Mouse (Mus musculus) mature B cell (primary cell): ENCODE results near the gene Mpdu1.
"Not testable (repeated sequence)": the region's sequence is repeated elsewhere in the genome, so short reads cannot be mapped to it uniquely, and the experiment has no call there.

Experiments
- in situ Hi-C: fragments of 300-500 bp; cut with MboI; formaldehyde crosslinking; loops from 2 replicates; pipeline ENCODE4 v1.14.3; 2019

Mpdu1 gene

GRCm38 (mm10) chr11:69662213-69662966 lies at the start of gene Mpdu1:
Gene Mpdu1 (minus strand): TSS chr11:69662642.
- in situ Hi-C loops = no loop called here

DNA sequence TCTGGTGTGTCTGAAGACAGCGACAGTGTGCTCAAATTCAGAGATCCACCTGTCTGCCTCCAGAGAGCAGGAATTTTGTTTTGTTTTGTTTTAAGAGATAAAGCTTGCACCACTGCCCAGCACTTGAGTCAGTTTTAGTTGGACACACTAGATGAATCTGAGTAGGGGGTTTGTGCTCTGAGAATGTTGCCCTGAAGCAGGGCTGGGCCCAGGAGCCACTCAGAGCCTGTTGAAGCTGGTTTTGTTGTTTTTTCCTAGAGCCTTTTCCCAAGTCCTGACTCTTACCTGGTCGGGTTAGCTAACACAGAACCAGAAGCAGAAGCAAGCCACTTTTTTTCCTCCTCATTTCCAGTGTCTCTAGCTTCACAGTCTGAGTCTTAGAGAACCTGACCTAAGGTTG lies 48.6 kb upstream of the Mpdu1 start:
- in situ Hi-C loops = no loop called here

- in situ Hi-C loops = no loop called here
Measured at GRCm38 (mm10) chr11:69710470-69710869, 48.0 kb upstream of the Mpdu1 start.

- in situ Hi-C loops = no loop called here
Measured at GRCm38 (mm10) chr11:69709554-69710446, 47.4 kb upstream of the Mpdu1 start.

DNA sequence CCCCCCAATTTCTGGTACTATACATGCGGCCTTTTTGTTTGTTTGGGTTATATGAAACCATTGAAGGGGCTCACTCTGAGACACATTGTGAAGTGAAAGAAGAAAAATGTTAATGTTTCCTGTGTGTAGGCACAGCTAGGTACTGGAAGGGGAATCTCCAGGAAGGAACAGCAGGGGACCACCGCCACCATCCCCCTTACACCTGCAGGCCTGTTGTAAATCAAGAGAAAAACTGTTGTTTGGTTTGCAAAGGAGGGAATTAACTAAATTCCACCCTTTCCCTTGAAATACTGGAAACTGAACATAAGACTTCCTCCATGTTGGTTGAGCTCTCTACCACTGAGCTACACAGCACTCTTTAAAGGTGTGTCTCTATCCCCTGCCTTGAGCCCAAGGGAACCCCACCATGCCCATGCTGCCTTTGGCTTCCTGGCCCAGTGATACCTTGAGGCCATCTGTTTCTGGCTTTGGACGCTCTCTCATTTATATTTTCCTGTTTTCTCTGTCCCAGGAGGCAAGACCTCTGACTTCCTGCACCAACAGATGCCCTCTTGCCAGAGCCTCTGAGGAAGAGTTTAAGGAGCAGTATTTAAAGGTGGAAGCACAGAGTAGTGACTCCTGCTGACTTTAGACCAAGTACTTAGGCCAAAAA lies 46.3 kb upstream of the Mpdu1 start:
- in situ Hi-C loops = no loop called here

- in situ Hi-C loops = no loop called here
Measured at GRCm38 (mm10) chr11:69707873-69708381, 45.5 kb upstream of the Mpdu1 start.

DNA sequence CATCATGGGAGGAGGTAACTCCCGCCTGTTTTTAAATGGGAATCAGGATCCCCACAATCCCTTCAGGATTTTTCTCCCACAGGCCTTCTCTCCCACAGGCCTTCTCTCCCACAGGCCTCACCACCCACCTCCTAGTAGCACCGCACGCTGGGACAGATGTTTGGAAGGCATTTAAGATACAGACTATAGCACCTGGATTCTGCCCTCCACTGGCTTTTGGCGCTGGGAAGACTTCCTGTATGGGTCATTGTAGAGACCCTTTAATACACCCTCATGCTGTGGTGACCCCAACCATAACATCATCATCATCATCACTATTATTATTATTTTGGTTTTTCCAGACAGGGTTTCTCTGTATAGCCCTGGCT lies 45.0 kb upstream of the Mpdu1 start:
- in situ Hi-C loops = no loop called here

DNA sequence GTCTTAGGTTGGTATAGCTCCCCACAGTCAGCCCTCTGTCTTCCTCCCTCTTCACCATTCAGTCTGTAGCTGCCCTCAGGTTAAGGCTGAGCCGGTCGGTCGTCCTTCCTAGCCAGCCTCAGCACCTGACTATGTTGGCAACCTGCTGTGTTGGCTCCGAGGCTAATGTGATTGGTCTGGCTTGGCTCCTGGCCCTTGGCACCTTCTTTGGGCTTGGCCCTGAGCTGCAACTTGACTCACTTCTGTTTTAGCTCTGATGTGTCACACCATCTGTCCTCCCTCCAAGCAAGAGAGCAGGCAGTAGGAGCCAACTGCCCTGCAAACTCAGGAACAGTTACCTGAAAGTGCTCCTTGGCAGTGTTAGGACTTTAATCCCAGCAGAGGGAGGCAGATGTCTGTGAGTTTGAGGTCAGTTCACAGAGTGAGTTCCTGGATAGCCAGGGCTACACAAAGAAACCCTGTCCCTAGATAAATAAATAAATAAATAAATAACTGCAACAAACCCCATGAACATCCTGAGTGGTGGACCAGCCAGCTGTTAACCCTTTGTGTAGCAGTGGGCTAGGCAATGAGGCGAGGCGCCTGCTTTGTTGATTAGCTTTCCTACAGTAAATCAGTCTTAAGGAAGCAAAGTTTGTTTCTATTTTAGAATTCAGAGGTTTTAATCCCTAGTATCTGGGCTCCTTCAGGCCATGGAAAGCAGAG lies 44.5 kb upstream of the Mpdu1 start:
- in situ Hi-C loops = no loop called here

DNA sequence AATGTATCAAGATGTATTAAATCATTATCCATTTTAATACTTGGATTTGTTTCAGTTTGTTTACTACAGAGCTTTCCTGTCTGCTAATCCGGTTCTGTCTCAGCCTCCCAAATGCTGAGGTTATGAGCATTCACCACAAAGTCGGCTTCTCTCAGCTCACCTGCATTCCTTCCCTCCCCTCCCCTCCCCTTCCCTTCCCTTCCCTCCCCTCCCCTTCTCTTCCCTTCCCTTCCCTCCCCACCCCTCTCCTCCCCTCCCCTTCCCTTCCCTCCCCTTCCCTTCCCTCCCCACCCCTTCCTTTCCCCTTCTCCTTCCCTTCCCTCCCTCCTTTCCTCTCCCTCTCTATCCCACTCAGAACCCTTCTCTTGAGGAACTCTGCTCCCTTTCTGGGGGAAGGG lies 42.2 kb upstream of the Mpdu1 start:
- in situ Hi-C loops = no loop called here

- in situ Hi-C loops = no loop called here
Measured at GRCm38 (mm10) chr11:69703814-69704612, 41.6 kb upstream of the Mpdu1 start.

DNA sequence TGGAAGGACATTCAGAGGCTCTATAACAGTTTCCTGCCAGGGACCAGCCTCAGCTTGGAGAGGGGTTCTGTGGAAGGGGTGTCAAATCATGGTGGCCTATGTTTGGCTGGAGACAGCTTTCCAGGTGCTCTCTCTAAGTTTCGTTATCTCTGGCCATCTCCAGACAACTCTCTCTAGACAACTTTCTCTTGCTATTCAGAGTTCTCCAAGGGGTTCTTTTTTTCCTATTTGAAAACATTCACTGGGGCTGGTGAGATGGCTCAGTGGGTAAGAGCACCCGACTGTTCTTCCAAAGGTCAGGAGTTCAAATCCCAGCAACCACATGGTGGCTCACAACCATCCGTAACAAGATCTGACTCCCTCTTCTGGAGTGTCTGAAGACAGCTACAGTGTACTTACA lies 40.9 kb upstream of the Mpdu1 start:
- in situ Hi-C loops = not testable (repeated sequence)

DNA sequence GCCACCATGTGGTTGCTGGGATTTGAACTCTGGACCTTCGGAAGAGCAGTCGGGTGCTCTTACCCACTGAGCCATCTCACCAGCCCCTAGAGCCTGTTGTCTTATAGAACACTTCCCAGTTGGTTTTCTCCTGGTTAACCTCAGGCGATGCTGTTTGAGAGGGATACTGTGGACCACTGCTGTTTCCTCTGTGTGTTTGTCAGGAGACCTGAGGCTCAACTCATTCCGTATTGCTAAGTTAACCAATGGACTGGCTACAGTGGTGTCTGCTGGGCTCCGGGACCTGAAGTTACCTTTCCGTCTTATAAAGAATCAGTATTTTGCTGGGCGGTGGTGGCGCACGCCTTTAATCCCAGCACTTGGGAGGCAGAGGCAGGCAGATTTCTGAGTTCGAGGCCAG lies 40.4 kb upstream of the Mpdu1 start:
- in situ Hi-C loops = not testable (repeated sequence)

DNA sequence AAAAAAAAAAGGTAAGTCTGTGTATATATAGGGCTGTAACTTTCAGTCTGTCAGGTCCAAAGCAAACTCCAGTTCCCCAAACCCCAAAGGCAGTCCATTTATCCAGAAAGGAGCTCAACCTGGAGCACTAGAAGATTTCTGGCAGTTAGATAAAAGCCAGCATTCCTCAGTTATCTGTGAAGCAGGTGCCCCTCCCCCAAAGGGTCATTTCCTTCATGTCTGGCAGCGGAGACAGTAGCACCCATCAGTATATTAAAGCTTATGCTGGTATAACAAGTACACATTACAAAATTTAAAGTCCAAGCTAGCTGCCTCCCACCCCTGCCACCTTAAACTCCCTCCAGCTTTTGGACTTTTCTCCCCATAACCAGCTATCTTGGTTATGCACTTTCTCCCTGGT lies 37.2 kb upstream of the Mpdu1 start:
- in situ Hi-C loops = no loop called here

DNA sequence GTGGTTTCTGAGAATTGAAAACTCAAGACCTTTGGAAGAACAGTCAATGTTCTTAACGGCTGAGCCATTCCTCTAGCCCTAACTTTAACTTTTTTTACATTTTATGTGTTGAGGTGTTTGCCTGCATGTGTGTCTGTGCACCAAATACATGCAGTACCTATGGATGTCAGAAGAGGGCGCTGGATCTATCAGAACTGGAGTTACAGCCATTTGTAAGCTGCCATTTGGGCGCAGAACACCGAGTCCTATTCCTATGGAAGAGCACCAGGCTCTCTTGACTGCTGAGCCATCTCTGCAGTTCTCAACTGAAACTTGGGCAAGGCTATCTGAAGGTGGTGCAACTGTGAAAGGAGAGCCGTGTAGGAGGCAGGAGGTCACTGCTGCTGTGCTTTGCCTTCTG lies 36.1 kb upstream of the Mpdu1 start:
- in situ Hi-C loops = no loop called here

- in situ Hi-C loops = no loop called here
Measured at GRCm38 (mm10) chr11:69697396-69697795, 35.0 kb upstream of the Mpdu1 start.

GRCm38 (mm10) chr11:69695361-69696181 lies 33.1 kb upstream of the Mpdu1 start, which contains the start of the genes Tnfsf12 and Tnfsfm13:
Gene Tnfsf12 (minus strand): TSS chr11:69695849.
Gene Tnfsfm13 (minus strand): TSS chr11:69696098.
- in situ Hi-C loops = no loop called here

DNA sequence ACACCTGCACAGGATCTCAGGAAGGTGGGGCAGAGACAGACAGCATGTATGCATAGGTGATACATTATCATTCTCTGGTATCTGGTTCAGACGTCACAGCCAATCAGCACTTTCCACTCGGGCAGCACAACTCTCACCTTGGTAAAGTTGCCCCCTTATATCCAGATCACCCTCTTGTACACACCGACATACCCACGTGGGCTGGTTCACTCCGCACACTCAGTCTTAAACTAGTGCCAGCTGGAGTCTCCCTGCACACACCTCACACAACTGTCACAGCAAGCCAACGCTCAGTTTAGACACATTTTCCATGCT lies 32.6 kb upstream of the Mpdu1 start:
- in situ Hi-C loops = no loop called here

- in situ Hi-C loops = no loop called here
Measured at GRCm38 (mm10) chr11:69693421-69693965, 31.1 kb upstream of the Mpdu1 start.

- in situ Hi-C loops = no loop called here
Measured at GRCm38 (mm10) chr11:69692863-69693262, 30.4 kb upstream of the Mpdu1 start.
